Mouse (Mus musculus) T-helper 2 cell (primary cell): ENCODE results near the gene Olfr847.

Experiments
- in situ Hi-C: fragments of 300-600 bp; cut with MboI, MseI; formaldehyde crosslinking; loops from one replicate; pipeline ENCODE4 v1.15.1; 2025; ENCODE audit warnings: high pct_unique_total_duplicates

The Olfr847 gene

GRCm38 (mm10) chr9:19378569-19378968, at the start of gene Olfr847:
Olfr847 (minus strand) TSS chr9:19378669.
- in situ Hi-C loops, result no loop called here

DNA sequence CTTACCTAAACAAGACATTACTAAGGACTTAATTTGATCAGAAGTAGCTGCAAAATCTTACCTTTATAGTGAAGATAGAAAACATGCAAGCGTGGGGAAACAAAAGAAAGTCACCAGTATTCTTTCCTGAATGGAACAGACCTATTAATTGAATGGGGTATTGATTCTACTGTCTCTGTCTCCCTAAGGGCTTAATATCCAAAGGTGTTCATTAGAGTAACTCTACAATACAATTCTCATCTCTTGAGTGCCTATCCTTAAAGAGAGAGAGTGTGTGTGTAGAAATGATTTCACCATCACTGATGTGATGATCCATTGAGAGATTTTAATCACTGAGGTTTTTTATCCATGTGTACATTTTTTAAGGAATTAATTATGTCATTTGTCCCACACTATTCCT, 14.6 kb downstream of the Olfr847 start, which contains the start of gene Olfr846:
TSS of gene Olfr846 (minus strand) at position 101 of the 400 bp plus-strand sequence.
- in situ Hi-C loops, result no loop called here

GRCm38 (mm10) chr9:19336157-19336556, 42.3 kb downstream of the Olfr847 start, which contains the start of gene Olfr845:
Olfr845 (plus strand) TSS chr9:19336457.
- in situ Hi-C loops, result no loop called here
